Mouse (Mus musculus) left cerebral cortex, adult 2 months (tissue): ENCODE measurements around the gene Ptms. TPM values are rescaled to one million over a fixed set of nuclear protein-coding genes. Genes with fewer than 3 reads are reported as not detected.

Source experiments
- DNase-seq, 2 experiments: peaks; one replicate each; pipeline ENCODE4 v3.0.0; 2021 to 2022; ENCODE audit warnings: low spot score in 2 of 2, mixed read lengths in 1 of 2; ENCODE audit errors: extremely low spot score in 1 of 2
- H3K27ac ChIP-seq: fragments of 200-600 bp; 2 replicates; pipeline ENCODE4 v1.8.1; 2022
- H3K4me3 ChIP-seq: fragments of 200-600 bp; 2 replicates; pipeline ENCODE4 v1.8.1; 2022
- CTCF ChIP-seq: fragments of 200-600 bp; IDR thresholded peaks from 2 replicates; pipeline ENCODE4 v1.8.1; 2022; ENCODE audit warnings: antibody characterized with exemption, mild to moderate bottlenecking, moderate library complexity
- intact Hi-C: fragments of 180-260 bp; cut with DNase I; formaldehyde crosslinking; loops from one replicate; pipeline ENCODE4 v1.15.1; 2025
- total RNA-seq, 2 experiments: library from RNA; stranded (reverse); gene quantifications; 2 replicates each; pipeline ENCODE4 v1.2.3; 2021

The Ptms gene
- total RNA-seq, 2 experiments from 2014 or later, result 845 to 926 TPM

DNA sequence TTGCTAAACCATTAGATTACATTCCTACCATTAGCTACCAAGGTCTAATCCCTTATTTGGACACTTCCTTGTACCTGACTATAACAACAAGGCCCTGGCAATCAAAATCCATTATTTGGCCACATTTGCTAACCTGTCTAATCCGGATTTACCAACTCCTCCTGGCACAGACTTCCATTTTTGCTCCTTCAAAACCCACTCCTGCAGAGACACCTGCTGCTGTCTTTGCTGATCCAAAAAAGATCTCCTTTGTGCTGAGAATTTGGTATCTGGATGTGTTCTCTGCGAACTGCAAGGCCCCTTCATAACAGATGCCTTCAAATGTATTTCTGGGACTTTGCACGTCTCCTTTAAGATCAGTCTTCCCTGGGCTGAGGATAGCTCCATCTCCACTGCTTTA lies 23.6 kb upstream of the Ptms start:
- TF ChIP-seq CTCF, result no peak
- H3K4me3 ChIP-seq, result no peak overlapping the region
- intact Hi-C loops, result no loop called here

GRCm38 (mm10) chr6:124941679-124942078 lies 21.8 kb upstream of the Ptms start:
- no peak overlapping the region for H3K27ac ChIP-seq
- TF ChIP-seq CTCF, result no peak
- intact Hi-C loops, result no loop called here
- no peak for DNase-seq
- no peak overlapping the region for H3K4me3 ChIP-seq

More for the DNA sequence above, 23.6 kb upstream of the Ptms start:
- no peak for DNase-seq
- H3K27ac ChIP-seq, result no peak overlapping the region

GRCm38 (mm10) chr6:124938554-124938953 lies 18.7 kb upstream of the Ptms start:
- intact Hi-C loops, result no loop called here

GRCm38 (mm10) chr6:124937493-124937892 lies 17.6 kb upstream of the Ptms start:
- no peak overlapping the region; the same call in 1 of the 2 replicates for H3K27ac ChIP-seq
- DNase-seq, result no peak
- intact Hi-C loops, result no loop called here
- TF ChIP-seq CTCF, result no peak
- no peak overlapping the region for H3K4me3 ChIP-seq

More at GRCm38 (mm10) chr6:124938554-124938953, 18.7 kb upstream of the Ptms start:
- Histone ChIP-seq H3K27ac (no peak overlapping the region), H3K4me3 (no peak overlapping the region)
- no peak for DNase-seq
- no peak for TF ChIP-seq CTCF

- no peak for TF ChIP-seq CTCF
- no peak overlapping the region; the same call in 1 of the 2 replicates for H3K27ac ChIP-seq
- intact Hi-C loops, result no loop called here
- H3K4me3 ChIP-seq, result no peak overlapping the region
- no peak for DNase-seq
These were observed 16.8 kb upstream of the Ptms start for GRCm38 (mm10) chr6:124936681-124937080.

GRCm38 (mm10) chr6:124934670-124935069 lies 14.8 kb upstream of the Ptms start:
- intact Hi-C loops, result loop anchor here (5.0 kb wide), 1 partner anchor 153 kb away; no protein-coding TSS in a partner anchor
- DNase-seq, result no peak
- Histone ChIP-seq H3K27ac (no peak overlapping the region; the same call in 1 of the 2 replicates), H3K4me3 (no peak overlapping the region)
- no peak for TF ChIP-seq CTCF

DNA sequence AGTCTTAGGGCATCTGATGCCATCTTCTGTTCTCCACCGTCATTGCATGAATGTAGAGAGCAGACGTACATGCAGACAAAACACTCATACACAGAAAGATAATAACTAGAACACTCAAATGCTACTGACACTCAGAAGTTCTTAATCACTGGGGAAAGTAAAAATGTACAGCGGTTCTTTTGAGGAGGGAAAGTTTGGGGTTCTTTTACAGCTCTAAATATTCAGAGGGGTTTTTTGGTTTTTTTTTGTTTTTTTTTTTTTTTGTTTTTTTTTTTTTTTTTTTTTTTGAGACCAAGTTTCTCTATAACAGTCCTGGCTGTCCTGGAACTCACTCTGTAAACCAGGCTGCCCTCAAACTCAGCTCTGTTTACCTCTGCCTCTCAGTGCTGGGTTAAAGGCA lies 13.2 kb upstream of the Ptms start:
- DNase-seq, result no peak
- Histone ChIP-seq H3K4me3 (no peak overlapping the region), H3K27ac (no peak overlapping the region)
- TF ChIP-seq CTCF, result no peak
- intact Hi-C loops, result loop anchor here (5.0 kb wide), 1 partner anchor 154 kb away; no protein-coding TSS in a partner anchor

GRCm38 (mm10) chr6:124932314-124932695 lies 12.4 kb upstream of the Ptms start:
- no peak for DNase-seq
- intact Hi-C loops, result loop anchor here (5.0 kb wide), 1 partner anchor 155 kb away; no protein-coding TSS in a partner anchor

DNA sequence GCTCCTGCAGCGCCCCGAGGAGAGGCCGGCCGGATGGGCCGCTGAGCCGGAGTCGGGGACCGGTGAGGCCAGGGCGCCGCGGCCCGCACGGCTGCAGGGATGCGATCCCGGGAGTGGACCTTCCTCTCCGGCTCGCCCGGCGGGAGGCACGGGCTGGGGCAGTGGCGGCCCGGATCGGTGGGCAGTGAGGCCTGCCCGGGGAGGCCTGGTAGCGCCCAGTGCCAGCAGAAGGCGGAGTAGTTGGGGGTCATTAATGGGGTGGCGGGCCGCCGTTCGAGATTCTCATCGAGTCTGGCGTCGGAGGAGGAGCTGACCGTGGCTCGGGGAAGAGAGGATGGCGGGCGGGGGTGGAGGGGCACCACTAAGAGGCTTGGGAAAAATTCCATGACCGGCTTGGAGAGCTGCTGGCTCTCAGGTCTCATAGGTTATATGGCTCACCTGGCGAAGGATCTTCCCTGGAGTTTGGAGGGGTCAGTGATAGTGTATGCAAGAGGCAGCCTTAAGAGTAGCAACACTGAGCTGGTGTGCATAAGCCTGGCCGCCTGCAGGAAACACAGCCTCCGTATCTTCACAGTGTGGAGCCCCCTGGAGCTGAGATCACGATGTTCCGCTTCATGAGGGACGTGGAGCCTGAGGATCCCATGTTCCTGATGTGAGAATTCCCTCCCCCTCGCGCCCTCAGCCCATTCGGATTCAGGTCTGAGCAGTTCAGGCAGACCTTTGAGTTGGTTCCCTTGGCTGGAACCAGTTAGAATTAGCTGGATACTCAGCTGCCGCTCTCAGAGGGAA lies 11.8 kb upstream of the Ptms start:
- Histone ChIP-seq H3K4me3 (peak overlapping the region; percentile 98), H3K27ac (peak overlapping the region; percentile 91)
- TF ChIP-seq CTCF, result peak; percentile 17; the same call in 1 of the 2 replicates
- DNase-seq, result peak in 1 of 2 experiments; percentile 49
- intact Hi-C loops, result loop anchor here (1.0 to 5.0 kb wide), 4 partner anchors 13 to 156 kb away; partner anchors contain the start of genes Cops7a and Pianp

More at GRCm38 (mm10) chr6:124932314-124932695, 12.4 kb upstream of the Ptms start:
- Histone ChIP-seq H3K4me3 (peak overlapping the region; percentile 98), H3K27ac (peak overlapping the region; percentile 91)
- no peak for TF ChIP-seq CTCF

DNA sequence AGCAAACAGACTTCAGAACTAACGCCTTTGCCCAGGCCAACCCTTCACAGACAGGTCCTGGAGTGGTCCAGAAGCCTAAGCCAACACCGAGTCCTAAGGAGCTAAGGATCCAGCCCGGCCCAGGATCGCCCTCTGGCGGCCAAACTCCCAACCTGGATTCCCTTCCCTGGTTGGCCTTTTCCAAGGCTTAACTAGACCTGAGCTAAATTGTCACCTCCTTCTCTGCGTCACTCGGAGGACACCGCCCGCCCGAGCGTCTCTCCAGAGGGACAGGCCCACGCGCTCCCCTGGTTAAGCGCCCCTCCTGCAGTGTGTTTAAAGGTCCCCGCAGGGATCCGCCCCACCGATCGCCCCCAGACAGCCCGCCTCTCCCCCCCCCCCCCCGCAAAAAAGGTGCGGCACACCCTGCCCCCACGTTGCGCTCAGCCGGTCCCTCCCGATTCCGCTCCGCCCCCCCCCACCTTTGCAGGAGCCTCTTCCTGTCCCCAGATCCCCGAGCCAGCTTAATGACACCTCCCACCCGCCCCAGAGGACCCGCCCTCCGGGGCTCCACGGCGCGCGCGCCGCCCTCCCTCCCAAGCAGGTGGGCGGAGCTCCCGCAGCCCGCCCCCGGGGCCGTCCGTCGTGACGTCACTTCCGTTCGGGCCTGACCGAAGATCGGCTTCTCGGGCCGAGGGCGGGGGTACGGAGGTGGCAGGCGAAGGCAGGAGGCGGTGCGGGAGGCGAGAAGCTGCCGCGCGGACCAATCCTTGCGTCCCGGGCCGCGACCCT lies 11.0 kb upstream of the Ptms start, which contains the start of gene Mlf2:
Gene Mlf2 (plus strand): TSS at position 633 of the 771 bp plus-strand sequence.
- peak; percentile 98 for TF ChIP-seq CTCF
- intact Hi-C loops, result loop anchor here (1.0 to 5.0 kb wide), 6 partner anchors 13 to 156 kb away; partner anchors contain the start of genes Cops7a and Pianp
- Histone ChIP-seq H3K4me3 (peak within 1 kb of the TSS; percentile 98), H3K27ac (peak within 1 kb of the TSS; percentile 91)
- peak; percentile 99 for DNase-seq

DNA sequence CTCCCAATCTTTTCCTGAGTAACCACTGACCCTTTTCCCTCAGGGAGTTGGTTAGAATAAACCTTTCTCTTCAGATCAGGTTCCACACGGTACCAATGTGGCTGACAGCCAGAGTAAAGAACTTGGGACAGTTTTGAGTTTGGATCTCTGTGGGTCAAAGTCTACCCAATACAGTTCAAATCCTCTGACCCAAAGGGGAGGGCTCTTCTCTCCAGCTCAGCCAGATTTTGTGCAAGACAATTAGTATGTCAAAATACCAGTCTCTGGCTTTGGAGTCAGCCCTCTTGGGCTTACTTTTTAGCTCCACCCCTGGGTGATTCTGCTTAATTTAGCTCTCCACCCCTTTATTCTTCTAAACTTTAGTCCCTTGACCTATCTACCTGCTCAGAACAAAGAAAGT lies 10.3 kb upstream of the Ptms start:
- Histone ChIP-seq H3K27ac (peak overlapping the region; percentile 91), H3K4me3 (peak overlapping the region; percentile 98)
- no peak for TF ChIP-seq CTCF
- intact Hi-C loops, result loop anchor here (1.0 to 5.0 kb wide), 5 partner anchors 27 to 157 kb away; partner anchors contain the start of genes Cops7a and Pianp
- no peak for DNase-seq
